Mouse (Mus musculus): ENCODE measurements around the gene Gprc5c.

Gprc5c gene

DNA sequence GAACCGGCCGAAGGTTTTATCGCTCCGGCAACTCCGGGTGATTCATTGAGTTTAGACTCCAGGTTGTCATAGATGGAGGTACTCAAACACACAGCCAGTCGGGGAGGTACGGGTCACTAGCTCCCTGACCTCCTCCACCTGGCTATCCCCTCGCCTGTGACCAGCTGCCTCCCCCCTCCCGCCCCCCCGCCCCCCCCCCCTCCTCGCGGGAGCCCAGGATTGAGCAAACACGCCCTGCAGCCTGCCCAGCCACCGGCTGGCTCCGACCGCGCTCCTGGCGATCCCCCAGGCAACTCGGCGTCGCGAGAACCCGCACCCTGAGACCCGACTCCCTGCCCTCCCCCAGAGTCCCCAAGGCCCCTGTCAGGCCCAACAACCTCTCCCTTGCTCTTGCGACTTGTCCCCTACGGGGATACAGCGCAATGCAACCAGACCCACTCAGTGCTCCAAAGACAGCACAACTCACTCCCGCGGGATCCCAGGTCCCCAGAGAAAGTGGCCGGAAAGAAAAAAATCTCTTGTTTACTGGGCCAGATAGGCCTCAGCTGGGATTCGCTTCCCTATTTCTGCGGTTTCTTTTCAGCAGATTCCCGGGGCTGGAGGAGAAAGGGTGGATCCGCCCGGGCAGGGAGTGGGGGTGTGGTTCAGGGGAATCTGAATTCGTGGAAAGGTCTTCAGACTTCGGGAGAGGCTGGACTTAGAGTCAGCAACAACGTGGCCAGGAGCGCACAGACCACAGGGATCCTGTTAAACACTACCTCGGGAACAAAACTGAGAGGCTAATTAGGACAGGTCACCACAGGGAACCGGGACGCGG, at the start of gene Gprc5c:
Gene Gprc5c, plus strand, starts transcription at position 701 of the 817 bp plus-strand sequence.
- peak; percentile 82 to 88 for DNase-seq

- DNase-seq = no peak
These were observed 49.0 kb upstream of the Gprc5c start for GRCm38 (mm10) chr11:114801906-114802305.

- no peak for DNase-seq
These were observed 48.2 kb upstream of the Gprc5c start for GRCm38 (mm10) chr11:114802540-114803267.

GRCm38 (mm10) chr11:114803990-114804389, 47.0 kb upstream of the Gprc5c start:
- no peak for DNase-seq

DNA sequence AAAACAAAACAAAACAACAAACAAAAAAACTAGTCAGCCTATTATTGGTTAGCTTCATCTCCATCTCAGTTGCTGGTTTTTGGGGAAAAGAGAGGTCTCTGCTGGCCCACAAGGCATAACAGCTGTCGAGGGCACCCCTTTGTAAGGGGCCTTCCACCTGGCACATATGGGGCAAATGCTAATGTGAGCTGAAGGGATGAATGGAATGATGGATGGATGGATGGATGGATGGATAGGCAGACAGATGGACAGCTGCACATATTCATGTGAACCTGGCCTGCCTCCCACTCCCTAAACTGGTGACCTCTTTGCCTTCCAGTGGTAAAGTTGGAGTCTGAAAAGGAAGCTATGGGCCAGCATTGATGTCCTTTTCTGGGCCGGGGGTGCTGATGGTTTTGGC, 43.9 kb upstream of the Gprc5c start:
- DNase-seq = no peak

- DNase-seq = no peak
These were observed 43.1 kb upstream of the Gprc5c start for GRCm38 (mm10) chr11:114807686-114808427.

DNA sequence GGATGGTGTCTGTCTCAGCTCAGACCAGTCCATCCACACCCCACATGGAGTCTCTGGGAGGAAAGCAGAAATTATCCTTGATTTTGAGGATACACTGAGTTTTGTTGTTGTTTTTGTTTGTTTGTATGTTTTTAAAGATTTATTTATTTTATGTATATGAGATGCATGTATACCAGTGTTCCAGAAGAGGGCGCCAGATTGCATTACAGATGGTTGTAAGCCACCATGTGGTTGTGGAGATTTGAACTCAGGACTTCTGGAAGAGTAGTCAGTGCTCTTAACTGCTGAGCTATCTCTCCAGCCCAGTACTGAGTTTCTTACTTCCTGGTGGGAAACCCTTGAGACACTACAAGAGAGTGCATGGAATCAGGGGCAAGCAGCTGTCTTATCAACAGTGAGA, 41.6 kb upstream of the Gprc5c start:
- DNase-seq = no peak

DNA sequence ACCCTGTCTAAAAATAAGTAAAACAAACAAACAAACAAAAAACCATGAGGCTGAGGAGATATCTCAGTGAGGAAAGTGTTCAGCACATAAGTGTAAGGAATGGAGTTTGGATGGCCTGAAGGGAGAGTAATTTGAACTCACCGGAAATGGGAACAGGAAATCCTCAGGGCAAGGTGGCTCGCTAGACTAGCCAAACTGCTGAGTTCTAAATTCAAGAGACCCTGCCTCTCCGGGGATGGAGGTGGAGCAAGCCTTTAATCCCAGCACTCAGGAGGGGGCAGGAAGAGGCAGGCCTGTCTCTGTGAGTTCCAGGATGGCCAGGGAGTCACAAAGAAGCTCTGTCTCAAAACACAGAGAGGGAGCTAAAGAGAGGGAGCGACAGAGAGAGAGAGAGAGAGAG, 40.6 kb upstream of the Gprc5c start:
- DNase-seq = no peak

DNA sequence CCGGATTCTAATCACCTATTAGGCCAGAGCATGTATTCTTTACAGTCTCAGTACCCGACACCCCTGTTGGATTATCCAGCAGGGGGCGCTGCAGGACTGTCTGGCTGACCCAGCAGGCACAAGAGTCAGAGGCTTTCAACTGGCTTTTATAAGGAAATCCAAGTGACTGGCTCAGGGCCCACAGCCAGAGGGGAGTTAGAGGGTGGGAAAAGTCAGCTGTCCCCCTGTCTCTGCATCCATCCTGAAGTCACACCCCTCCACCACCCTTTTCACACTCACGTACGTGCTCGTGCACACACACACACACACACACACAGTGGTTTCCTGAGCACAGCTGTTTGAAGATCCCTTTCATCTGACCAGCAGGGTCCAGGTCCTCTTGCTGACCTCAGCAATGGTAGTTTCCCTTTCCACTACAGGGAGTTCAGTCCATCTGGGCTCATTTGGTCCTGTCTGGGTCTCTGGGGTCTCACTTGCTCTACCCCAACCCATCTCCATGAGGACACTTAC, 38.2 kb upstream of the Gprc5c start:
- DNase-seq = peak; percentile 97 to 99

- DNase-seq = no peak
These were observed 35.9 kb upstream of the Gprc5c start for GRCm38 (mm10) chr11:114814873-114815592.

GRCm38 (mm10) chr11:114816934-114817333, 34.0 kb upstream of the Gprc5c start:
- DNase-seq = no peak

- no peak for DNase-seq
These were observed 32.8 kb upstream of the Gprc5c start for GRCm38 (mm10) chr11:114818185-114818584.

DNA sequence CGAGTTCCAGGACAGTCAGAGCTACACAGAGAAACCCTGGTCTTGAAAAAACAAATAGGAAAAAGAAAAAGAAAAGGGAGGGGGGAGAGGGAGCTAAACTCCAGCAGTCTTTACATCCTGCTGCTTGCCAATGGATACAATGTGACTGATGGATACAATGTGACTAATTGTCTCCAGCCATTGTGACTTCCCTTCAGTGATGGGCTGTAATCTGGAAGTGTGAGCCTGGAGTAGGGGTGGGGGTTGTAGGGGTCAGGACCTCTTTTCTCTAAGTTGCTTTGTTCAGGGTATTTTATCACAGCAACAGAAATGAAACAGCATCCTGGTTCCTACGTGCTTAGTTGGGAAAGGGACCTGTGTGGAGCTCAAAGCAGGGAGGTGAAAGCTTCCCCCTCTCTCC, 31.8 kb upstream of the Gprc5c start:
- no peak for DNase-seq

GRCm38 (mm10) chr11:114820444-114820843, 30.5 kb upstream of the Gprc5c start:
- DNase-seq = no peak

GRCm38 (mm10) chr11:114821325-114821724, 29.6 kb upstream of the Gprc5c start:
- DNase-seq = no peak

DNA sequence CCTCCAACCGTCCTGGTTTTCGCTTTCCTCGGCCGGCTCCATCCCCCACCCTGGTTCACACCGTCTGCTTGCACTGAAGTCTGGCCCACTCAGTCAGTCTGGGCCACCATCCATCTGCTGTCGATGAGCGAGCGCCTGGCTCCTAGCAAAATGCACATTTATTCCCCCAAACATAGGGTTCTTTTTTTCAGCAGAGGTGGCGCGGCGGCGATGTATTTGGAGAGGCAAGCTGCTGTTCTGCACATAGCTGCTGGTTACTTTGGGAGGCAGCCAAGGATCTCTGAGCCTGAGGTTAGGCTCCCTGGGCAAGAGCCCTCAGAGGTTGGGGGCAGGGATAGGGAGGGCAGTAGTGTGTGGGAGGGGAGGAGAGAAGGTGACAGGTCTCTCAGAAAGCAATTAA, 28.2 kb upstream of the Gprc5c start:
- peak; percentile 63 to 73 for DNase-seq

GRCm38 (mm10) chr11:114823199-114823725, 27.7 kb upstream of the Gprc5c start:
- peak; percentile 14 to 43 for DNase-seq

- DNase-seq = peak; percentile 65 to 80
These were observed 24.3 kb upstream of the Gprc5c start for GRCm38 (mm10) chr11:114826686-114827085.

- DNase-seq = peak; percentile 84 to 90
These were observed 21.2 kb upstream of the Gprc5c start for GRCm38 (mm10) chr11:114829499-114830432.

DNA sequence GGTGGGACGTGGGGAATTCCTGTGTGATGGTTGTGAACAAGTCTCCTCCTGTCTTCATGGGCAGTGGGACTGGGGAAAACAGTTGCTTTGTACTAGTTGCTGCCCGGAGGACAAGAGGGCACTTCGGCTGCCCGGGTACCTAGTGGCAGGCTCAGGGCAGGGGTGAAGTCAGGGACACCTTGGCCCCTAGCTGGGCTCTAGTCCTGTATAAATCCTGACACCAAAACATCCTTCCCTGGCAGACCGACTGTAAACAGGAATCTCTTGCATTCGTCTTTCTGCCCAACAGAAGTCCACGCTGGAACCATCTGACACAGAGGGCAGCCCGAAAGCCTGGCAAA, 20.5 kb upstream of the Gprc5c start:
- no peak for DNase-seq

GRCm38 (mm10) chr11:114833166-114833565, 17.8 kb upstream of the Gprc5c start:
- no peak for DNase-seq

Measured in kidney, postnatal 4 days (tissue).